Comparison of ENCODE assay signal across 8 mouse cellular contexts in genomic region chr10:43220910-43221625, GRCm38 (mm10). TPM values are rescaled to one million over a fixed set of nuclear protein-coding genes. Genes with fewer than 3 reads are reported as not detected.
DNase-seq lines count a peak whose midpoint lies in the region; ATAC-seq and TF ChIP-seq lines count a peak whose summit lies in the region.

Gene Pdss2 (plus strand): TSS chr10:43221486.

- DNase-seq in forebrain, embryonic 14.5 days (ENCODE audit: low spot score): peak; percentile 98
- DNase-seq in heart, postnatal 25 days (ENCODE audit: low spot score): peak; percentile 92
- DNase-seq in layer of hippocampus, adult 18-20 months (ENCODE audit: low spot score in 2 of 2): peak; percentile 93 to 96
- DNase-seq in lung, adult 2 months: peak; percentile 91
- DNase-seq in thymus, adult 18-20 months: peak; percentile 88 to 92

- intact Hi-C loops in heart, postnatal 25 days (cut with DNase I): loop anchor here (2.0 to 10.0 kb wide), 2 partner anchors 46 to 154 kb away; partner anchors contain the start of genes 9030612E09Rik and Sobp

- TF ChIP-seq EP300 in ES-Bruce4 (IDR thresholded peaks at IDR 0.05; ENCODE audit: insufficient read depth, low read depth, low read length): peak; percentile 21; the same call in 1 of the 2 replicates

- H3K36me3 ChIP-seq in ES-Bruce4 (ENCODE audit: control insufficient read depth, insufficient read depth, low read length, poor library complexity, severe bottlenecking): no peaks in the 10 kb centered on the region
- H3K36me3 ChIP-seq in forebrain, embryonic 14.5 days (ENCODE audit: control insufficient read depth, insufficient read depth, low read length): no peaks in the 10 kb centered on the region

- H3K27ac ChIP-seq in ES-Bruce4 (ENCODE audit: insufficient read depth, low read length): peak within 1 kb of the TSS; percentile 70
- peak within 1 kb of the TSS; percentile 86 for H3K27ac ChIP-seq in forebrain, embryonic 14.5 days (ENCODE audit: low read depth, low read length)

- TF ChIP-seq POLR2A in ES-Bruce4 (IDR thresholded peaks at IDR 0.05; ENCODE audit: insufficient read depth, low read length): peak; percentile 96
- TF ChIP-seq POLR2A in lung, adult 2 months (IDR thresholded peaks at IDR 0.05; ENCODE audit: borderline replicate concordance, extremely low read depth, low read depth, low read length): peak; percentile 100

- no peaks in the 10 kb centered on the region for H3K4me1 ChIP-seq in ES-Bruce4 (ENCODE audit: control insufficient read depth, insufficient read depth, low read length)
- H3K4me1 ChIP-seq in forebrain, embryonic 14.5 days (ENCODE audit: control insufficient read depth, insufficient read depth, low read length): peaks cover 10% of the 10 kb centered on the region; the same call in 1 of the 2 replicates
- H3K4me1 ChIP-seq in lung, adult 2 months (ENCODE audit: control insufficient read depth, insufficient read depth, low read length): peaks cover 2% of the 10 kb centered on the region; the same call in 1 of the 2 replicates

- H3K4me3 ChIP-seq in ES-Bruce4 (ENCODE audit: low read depth, low read length): peak within 1 kb of the TSS; percentile 87
- H3K4me3 ChIP-seq in forebrain, embryonic 14.5 days (ENCODE audit: low read depth, low read length): peak within 1 kb of the TSS; percentile 90
- peak within 1 kb of the TSS; percentile 85 for H3K4me3 ChIP-seq in lung, adult 2 months (replicated peaks; ENCODE audit: extremely low read depth, low read depth, low read length)

- peak; percentile 97 for ATAC-seq in cerebellum, adult (ENCODE audit: insufficient number of reproducible peaks, low FRiP score, low TSS enrichment)
- peak; percentile 98 for ATAC-seq in forebrain, embryonic 14.5 days
- ATAC-seq in neutrophil, adult 5-6 weeks (ENCODE audit: extremely low read depth, insufficient number of reproducible peaks, low FRiP score, poor library complexity, severe bottlenecking): peak; percentile 100

- H3K9me3 ChIP-seq in ES-Bruce4 (replicated peaks; ENCODE audit: control insufficient read depth, insufficient read depth, low read length, poor library complexity, severe bottlenecking): no peaks in the 10 kb centered on the region
- no peaks in the 10 kb centered on the region for H3K9me3 ChIP-seq in forebrain, embryonic 14.5 days (replicated peaks; ENCODE audit: control insufficient read depth, low read length)

- peak within 1 kb of the TSS; percentile 97 for H3K4me2 ChIP-seq in forebrain, embryonic 14.5 days (ENCODE audit: low read length)

- H3K27me3 ChIP-seq in ES-Bruce4 (ENCODE audit: control insufficient read depth, insufficient read depth, low read length, poor library complexity, severe bottlenecking): no peaks in the 10 kb centered on the region
- H3K27me3 ChIP-seq in forebrain, embryonic 14.5 days (replicated peaks; ENCODE audit: control insufficient read depth, insufficient read depth, low read length): no peaks in the 10 kb centered on the region

- no peak for TF ChIP-seq CTCF in ES-Bruce4 (IDR thresholded peaks at IDR 0.05; ENCODE audit: low read depth, low read length)
- TF ChIP-seq CTCF in lung, adult 2 months (IDR thresholded peaks at IDR 0.05; ENCODE audit: insufficient read depth, low read length): no peak

- WGBS in forebrain, embryonic 14.5 days: under 1% methylated on average over 50 of the region's 50 CpGs
- under 1% methylated on average over 50 of the region's 50 CpGs for WGBS in lung, adult 2 months

- H3K9ac ChIP-seq in ES-Bruce4 (ENCODE audit: low read depth, poor library complexity, severe bottlenecking): peak within 1 kb of the TSS; percentile 86
- H3K9ac ChIP-seq in forebrain, embryonic 14.5 days (ENCODE audit: low read length): peak within 1 kb of the TSS; percentile 99

RNA-seq across cellular contexts. Expression of gene Pdss2, which starts in this region (rescaled TPM):
- polyA plus RNA-seq in ES-Bruce4 (2011; ENCODE audit: insufficient read depth, insufficient read length, low read depth, missing spikeins): 12.6 and 13.1 TPM in 2 replicates
- 13.3 and 13.9 TPM in 2 replicates for polyA plus RNA-seq in forebrain, embryonic 14.5 days (2014; fragmentation: Nextera tagmentation; extraction: Ambion mirVana)
- total RNA-seq in heart, postnatal 25 days (2021): 10 to 100 TPM; 31.4 to 32.7 TPM
- 10 to 100 TPM; 18.3 to 19.6 TPM for total RNA-seq in layer of hippocampus, adult 18-20 months (2021)
- 5.6 and 6.4 TPM in 2 replicates for polyA plus RNA-seq in lung, adult 2 months (2012; rRNA removed)
- total RNA-seq in neutrophil, adult 5-6 weeks (2017): 12.9 and 13.0 TPM in 2 replicates

Comparison
In these comparisons a context has a peak if more than half of its experiments do, and no peak if none do; other contexts are left out.
1. Peak in every context shown above with its lines: DNase-seq, ATAC-seq, H3K4me3 ChIP-seq and H3K27ac ChIP-seq.